Mouse (Mus musculus) olfactory bulb, adult 2 months (tissue): ENCODE data around the gene Gpatch8. TPM values are rescaled to one million over a fixed set of nuclear protein-coding genes. Genes with fewer than 3 reads are reported as not detected.
A peak's percentile ranks its signal among the peaks of the same experiment; 100 is the strongest.
"Not testable (repeated sequence)": the region's sequence is repeated elsewhere in the genome, so short reads cannot be mapped to it uniquely, and the experiment has no call there.

Experiments
- H3K27ac ChIP-seq: fragments of 200-500 bp; 2 replicates; pipeline ENCODE4 v1.5.1; 2012; ENCODE audit warnings: low read depth, low read length; ENCODE audit not compliant: insufficient read depth
- H3K4me1 ChIP-seq: fragments of 200-500 bp; 2 replicates; pipeline ENCODE4 v1.6.1; 2012; ENCODE audit warnings: low read length; ENCODE audit not compliant: control insufficient read depth, insufficient read depth
- H3K4me3 ChIP-seq: fragments of 200-500 bp; 2 replicates; pipeline ENCODE4 v1.5.1; 2012; ENCODE audit warnings: mild to moderate bottlenecking, low read depth, low read length, moderate library complexity; ENCODE audit not compliant: insufficient read depth
- CTCF ChIP-seq: fragments of 200-500 bp; IDR thresholded peaks from 2 replicates; pipeline ENCODE4 v1.5.1; 2012; ENCODE audit warnings: low read depth, mild to moderate bottlenecking, low read length, moderate library complexity; ENCODE audit not compliant: insufficient read depth
- POLR2A ChIP-seq: fragments of 200-500 bp; IDR thresholded peaks from 2 replicates; pipeline ENCODE4 v1.6.1; 2012; ENCODE audit warnings: mild to moderate bottlenecking, low read depth, low read length, moderate library complexity; ENCODE audit not compliant: insufficient read depth
- WGBS: fragments of 180-500 bp; shearing (Covaris S2); methylation state at CpG from one replicate; pipeline ENCODE4 v1.1.7; 2018; 5-methylcytosine and 5-hydroxymethylcytosine counted together
- polyA plus RNA-seq: library from polyadenylated mRNA; stranded (reverse); fragments of >200 nt; gene quantifications from 2 replicates; pipeline ENCODE4 v1.2.4, GENCODE M21; 2012; ENCODE audit warnings: low replicate concordance; ENCODE audit not compliant: missing spikeins, insufficient read depth, insufficient read length

Gpatch8 gene
- polyA plus RNA-seq, 1 experiment, result 138 TPM

- Histone ChIP-seq H3K4me3 (no peak overlapping the region), H3K4me1 (peaks cover 11% of the 10 kb centered on the region), H3K27ac (no peak overlapping the region)
- WGBS, result 70% methylated on average over 13 of the region's 13 CpGs
- TF ChIP-seq CTCF (no peak), POLR2A (no peak)
These were observed 20.0 kb upstream of the Gpatch8 start for GRCm38 (mm10) chr11:102576050-102576754.

- Histone ChIP-seq H3K4me1 (peaks cover 10% of the 10 kb centered on the region), H3K27ac (no peak overlapping the region), H3K4me3 (no peak overlapping the region)
- 81% methylated on average over 1 of the region's 1 CpGs for WGBS
- TF ChIP-seq POLR2A (no peak), CTCF (no peak)
These were observed 18.8 kb upstream of the Gpatch8 start for GRCm38 (mm10) chr11:102575034-102575433.

GRCm38 (mm10) chr11:102572866-102573663, 16.9 kb upstream of the Gpatch8 start:
- 7% methylated on average over 18 of the region's 18 CpGs for WGBS
- Histone ChIP-seq H3K27ac (no peak overlapping the region), H3K4me1 (no peaks in the 10 kb centered on the region), H3K4me3 (peak overlapping the region; percentile 44)
- TF ChIP-seq CTCF (peak; percentile 39; the same call in 1 of the 2 replicates), POLR2A (no peak)

GRCm38 (mm10) chr11:102568756-102569377, 12.7 kb upstream of the Gpatch8 start:
- H3K4me3 ChIP-seq, result no peak overlapping the region
- WGBS, result 55% methylated on average over 7 of the region's 7 CpGs
- H3K4me1 ChIP-seq, result no peaks in the 10 kb centered on the region
- no peak overlapping the region for H3K27ac ChIP-seq
- TF ChIP-seq CTCF (no peak), POLR2A (no peak)

- WGBS, result 82% methylated on average over 12 of the region's 12 CpGs
- TF ChIP-seq POLR2A, result no peak
- TF ChIP-seq CTCF, result peak; percentile 48; the same call in 1 of the 2 replicates
These were observed 12.0 kb upstream of the Gpatch8 start for GRCm38 (mm10) chr11:102568191-102568590.

GRCm38 (mm10) chr11:102567723-102568122, 11.5 kb upstream of the Gpatch8 start:
- 96% methylated on average over 15 of the region's 15 CpGs for WGBS
- Histone ChIP-seq H3K4me1 (no peaks in the 10 kb centered on the region), H3K27ac (no peak overlapping the region), H3K4me3 (no peak overlapping the region)
- TF ChIP-seq CTCF, result no peak
- TF ChIP-seq POLR2A, result no peak

More at GRCm38 (mm10) chr11:102568191-102568590, 12.0 kb upstream of the Gpatch8 start:
- Histone ChIP-seq H3K27ac (no peak overlapping the region), H3K4me1 (no peaks in the 10 kb centered on the region), H3K4me3 (no peak overlapping the region)

- WGBS, result 90% methylated on average over 6 of the region's 6 CpGs
- H3K4me3 ChIP-seq, result no peak overlapping the region
- H3K27ac ChIP-seq, result no peak overlapping the region
- no peaks in the 10 kb centered on the region for H3K4me1 ChIP-seq
- no peak for TF ChIP-seq POLR2A
- no peak for TF ChIP-seq CTCF
These were observed 11.0 kb upstream of the Gpatch8 start for GRCm38 (mm10) chr11:102567157-102567556.

- TF ChIP-seq CTCF (no peak), POLR2A (no peak)
- WGBS, result 85% methylated on average over 1 of the region's 1 CpGs
- Histone ChIP-seq H3K27ac (no peak overlapping the region), H3K4me3 (no peak overlapping the region), H3K4me1 (no peaks in the 10 kb centered on the region)
These were observed 10.1 kb upstream of the Gpatch8 start for GRCm38 (mm10) chr11:102566290-102566689.

- no peak overlapping the region for H3K4me3 ChIP-seq
- H3K27ac ChIP-seq, result no peak overlapping the region
- H3K4me1 ChIP-seq, result no peaks in the 10 kb centered on the region
- no peak for TF ChIP-seq POLR2A
- TF ChIP-seq CTCF, result no peak
These were observed 9.5 kb upstream of the Gpatch8 start for GRCm38 (mm10) chr11:102565741-102566140.

- not testable (repeated sequence) for H3K27ac ChIP-seq
These were observed 8.9 kb upstream of the Gpatch8 start for GRCm38 (mm10) chr11:102564952-102565671.

More at GRCm38 (mm10) chr11:102564952-102565671, 8.9 kb upstream of the Gpatch8 start:
- WGBS, result 86% methylated on average over 14 of the region's 14 CpGs
- H3K4me3 ChIP-seq, H3K4me1 ChIP-seq: not testable (repeated sequence)
